Mouse (Mus musculus): ENCODE results near the gene Tatdn2. TPM values are rescaled to one million over a fixed set of nuclear protein-coding genes. Genes with fewer than 3 reads are reported as not detected.

Gene Tatdn2
- total RNA-seq (2015; ENCODE audit: low replicate concordance) = 14.3 and 17.7 TPM in 2 replicates
- total RNA-seq (2017; ENCODE audit: low replicate concordance) = 44.0 and 55.7 TPM in 2 replicates

GRCm38 (mm10) chr6:113696582-113697221 is at the start of gene Tatdn2:
Gene Tatdn2, plus strand, starts transcription at chr6:113697050.
- ATAC-seq (replicated peaks; ENCODE audit: low FRiP score, poor library complexity, severe bottlenecking) = peak; percentile 92

GRCm38 (mm10) chr6:113649346-113650196 is 47.3 kb upstream of the Tatdn2 start:
- no peak for ATAC-seq (replicated peaks; ENCODE audit: low FRiP score, poor library complexity, severe bottlenecking)

- ATAC-seq (replicated peaks; ENCODE audit: low FRiP score, poor library complexity, severe bottlenecking) = no peak
These were observed 46.6 kb upstream of the Tatdn2 start for GRCm38 (mm10) chr6:113650197-113650640.

DNA sequence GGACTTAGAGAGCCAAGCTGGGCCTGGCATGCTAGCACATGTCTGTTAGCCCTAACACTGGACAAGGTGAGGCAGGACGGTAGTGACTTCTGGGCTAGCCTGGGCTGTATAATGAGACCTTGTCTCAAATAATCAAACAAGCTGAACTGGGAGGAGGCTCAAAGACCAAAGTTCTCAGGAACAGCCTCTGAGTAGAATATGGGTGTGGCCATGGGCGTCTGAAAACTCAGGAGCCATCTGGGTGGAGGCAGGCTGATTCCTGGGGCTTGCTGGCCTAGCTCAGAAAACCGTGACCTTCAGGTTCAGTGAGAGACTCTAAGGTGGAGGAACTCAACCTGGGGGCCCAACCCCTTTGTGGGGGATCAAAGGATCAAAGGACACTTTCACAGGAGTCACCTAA is 45.2 kb upstream of the Tatdn2 start:
- peak; percentile 86 for ATAC-seq (replicated peaks; ENCODE audit: low FRiP score, poor library complexity, severe bottlenecking)

DNA sequence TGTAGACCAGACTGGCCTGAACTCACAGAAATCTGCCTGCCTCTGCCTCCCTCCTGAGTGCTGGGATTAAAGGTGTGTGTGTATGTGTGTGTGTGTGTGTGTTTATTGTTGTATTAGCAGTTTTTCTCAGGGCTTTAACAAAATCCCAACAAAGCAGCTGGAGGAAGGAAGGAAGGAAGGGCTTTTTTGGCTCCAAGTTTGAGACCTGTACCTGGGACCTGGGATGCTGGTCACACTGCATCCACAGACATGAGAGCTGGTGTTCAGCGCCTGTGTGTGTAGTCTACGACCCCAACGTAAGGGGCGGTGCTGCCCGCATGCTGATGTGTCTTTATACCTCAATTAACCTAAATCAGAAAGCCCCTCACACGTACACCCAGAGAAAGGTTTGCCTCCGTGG is 43.3 kb upstream of the Tatdn2 start:
- no peak for ATAC-seq (replicated peaks; ENCODE audit: low FRiP score, poor library complexity, severe bottlenecking)

DNA sequence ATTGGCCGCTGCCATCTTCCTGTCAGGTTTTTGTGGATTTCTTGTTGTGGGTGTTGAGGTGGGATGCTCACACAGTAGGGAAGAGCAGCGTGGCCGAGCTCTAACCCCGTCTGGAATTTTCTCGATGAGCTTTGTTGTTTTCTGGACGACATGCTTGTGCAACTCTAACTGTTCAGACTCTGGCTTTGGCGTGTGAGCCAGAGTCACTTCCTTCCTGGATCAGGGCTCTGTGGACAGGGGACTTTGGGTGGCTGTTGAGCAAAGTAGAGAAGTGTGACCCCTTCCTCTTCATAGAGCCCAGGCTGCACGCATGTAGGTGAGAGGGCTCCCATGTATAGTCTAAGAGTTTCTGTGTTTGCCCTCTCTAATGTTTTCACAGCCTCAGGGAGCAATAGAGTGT is 42.7 kb upstream of the Tatdn2 start:
- ATAC-seq (replicated peaks; ENCODE audit: low FRiP score, poor library complexity, severe bottlenecking) = no peak

DNA sequence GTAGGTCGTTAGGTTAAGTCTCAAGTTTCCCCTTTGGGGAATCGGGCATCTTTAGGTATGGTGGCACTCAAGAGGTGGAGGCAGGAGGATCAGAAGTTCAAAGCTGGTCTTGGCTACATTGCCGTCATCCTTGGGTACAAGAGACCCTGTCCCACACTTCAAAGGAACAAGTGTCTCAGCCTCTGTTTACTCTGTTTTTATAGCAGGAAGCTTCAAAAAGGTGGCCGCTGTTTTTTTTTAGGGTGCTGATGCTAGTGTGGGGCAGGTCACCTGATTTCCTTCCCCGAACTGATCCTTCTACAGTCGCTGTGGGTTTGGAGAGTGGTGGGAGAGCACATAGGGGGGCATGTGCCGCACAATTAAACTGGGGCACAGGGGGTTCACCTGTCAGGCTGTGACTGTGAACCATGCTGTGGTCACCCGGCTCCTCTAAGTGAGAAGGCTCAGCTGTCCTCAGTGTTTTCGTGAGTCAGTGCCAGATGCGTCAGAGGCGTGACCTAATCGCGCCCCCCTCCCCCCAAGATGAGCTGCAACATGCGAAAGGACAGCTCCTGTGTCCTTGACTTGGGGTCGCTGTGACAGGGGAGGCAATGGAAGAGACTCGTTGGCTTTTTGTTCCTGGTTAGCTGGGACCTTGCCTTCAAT is 42.0 kb upstream of the Tatdn2 start:
- ATAC-seq (replicated peaks; ENCODE audit: low FRiP score, poor library complexity, severe bottlenecking) = no peak

DNA sequence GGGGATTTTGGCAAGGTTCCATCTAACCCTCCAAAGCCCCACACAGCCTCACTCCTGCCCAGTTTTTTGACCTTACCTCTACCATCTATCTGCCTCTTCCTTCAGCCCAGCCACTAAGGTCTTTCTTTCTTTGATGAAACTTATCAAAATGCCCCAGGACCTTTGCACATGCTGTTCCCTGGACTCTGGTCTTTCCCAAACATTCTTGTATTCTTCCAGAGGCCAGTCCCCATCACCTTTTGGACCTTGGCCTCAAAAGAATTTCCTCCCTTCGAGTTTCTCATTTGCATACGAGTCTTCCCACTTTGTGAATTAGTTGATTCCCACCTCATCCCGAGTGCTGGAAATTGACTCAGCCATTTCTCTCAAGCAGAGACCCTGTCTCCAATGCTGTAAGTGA is 41.4 kb upstream of the Tatdn2 start:
- ATAC-seq (replicated peaks; ENCODE audit: low FRiP score, poor library complexity, severe bottlenecking) = no peak

DNA sequence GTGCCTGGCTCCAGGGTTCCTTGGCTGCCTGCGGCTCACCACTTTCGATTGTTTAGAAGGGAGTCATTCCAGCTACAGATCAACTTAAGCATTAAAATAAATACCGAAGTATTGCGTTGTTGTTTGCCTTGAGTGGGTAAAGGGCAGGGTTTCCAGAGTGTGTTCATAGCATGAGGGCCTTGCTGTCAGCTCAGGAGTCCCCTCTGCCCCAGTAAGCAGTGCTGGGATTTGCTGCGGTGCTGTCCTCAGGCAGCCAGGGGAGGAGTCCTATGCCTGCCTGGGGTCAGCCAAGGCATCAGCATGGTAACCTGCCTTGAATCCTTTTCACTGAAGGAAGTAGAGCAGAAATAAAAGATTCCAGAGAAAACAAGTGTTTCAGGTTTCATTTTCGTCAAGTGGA is 40.0 kb upstream of the Tatdn2 start:
- no peak for ATAC-seq (replicated peaks; ENCODE audit: low FRiP score, poor library complexity, severe bottlenecking)

DNA sequence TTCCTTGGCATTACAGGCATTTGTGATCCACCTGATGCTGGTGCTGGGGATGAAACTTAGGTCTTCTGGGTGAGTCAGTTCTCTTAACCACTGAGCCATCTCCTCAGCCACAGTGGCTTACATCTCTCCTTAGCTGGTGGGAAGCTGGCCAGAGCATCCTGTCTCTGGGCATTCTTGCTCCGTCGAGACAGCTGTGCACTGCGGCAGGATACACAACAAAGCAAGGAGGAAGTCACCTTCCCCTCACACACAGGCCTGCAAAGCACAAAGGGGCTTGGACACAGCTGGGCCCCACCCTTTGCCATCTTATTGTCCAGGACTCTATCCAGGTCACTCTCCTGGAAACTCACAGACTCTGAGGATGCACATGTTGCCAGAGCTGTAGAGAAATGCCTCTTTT is 38.6 kb upstream of the Tatdn2 start:
- ATAC-seq (replicated peaks; ENCODE audit: low FRiP score, poor library complexity, severe bottlenecking) = no peak

- ATAC-seq (replicated peaks; ENCODE audit: low FRiP score, poor library complexity, severe bottlenecking) = no peak
These were observed 37.0 kb upstream of the Tatdn2 start for GRCm38 (mm10) chr6:113659648-113660491.

DNA sequence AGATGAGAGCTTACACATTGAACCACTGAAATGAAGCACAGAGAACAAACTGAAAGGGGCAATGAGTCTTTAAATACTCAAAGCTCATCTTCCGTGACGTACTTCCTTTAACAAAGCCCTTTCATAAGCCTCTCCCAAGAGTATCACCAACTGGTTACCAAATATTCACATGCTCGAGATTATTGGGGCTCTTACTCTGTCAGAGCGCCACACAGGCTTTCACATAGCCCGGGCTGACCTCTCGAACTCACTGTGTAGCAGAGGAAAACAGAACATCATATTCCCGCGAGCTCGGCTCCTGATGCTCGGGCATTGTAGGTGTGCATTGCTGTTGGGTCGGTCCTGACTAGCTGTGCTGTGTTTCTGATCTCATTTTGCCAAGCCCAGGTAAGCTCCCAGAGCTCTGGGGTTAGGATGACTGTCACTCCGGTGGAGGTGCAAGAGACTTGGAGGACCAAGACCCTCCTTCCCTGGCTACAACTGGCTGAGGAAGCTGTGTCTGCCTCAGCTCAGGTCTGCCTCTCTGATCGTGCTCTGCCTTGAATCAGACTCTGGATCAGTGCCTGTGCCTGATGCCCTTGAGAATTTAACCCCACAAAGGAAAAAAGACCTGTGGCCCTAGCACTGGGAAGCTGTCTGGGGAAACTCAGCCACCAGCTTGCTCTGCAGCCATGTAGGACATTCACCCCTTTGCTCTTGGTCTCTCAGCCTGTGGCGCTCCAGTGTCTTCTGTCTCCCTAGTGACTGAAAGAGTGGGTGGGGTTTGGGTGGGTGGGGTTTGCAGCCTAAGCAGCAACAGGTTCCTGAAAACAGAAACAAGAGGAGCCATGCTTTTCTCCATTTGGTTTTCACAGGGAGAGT is 36.1 kb upstream of the Tatdn2 start:
- no peak for ATAC-seq (replicated peaks; ENCODE audit: low FRiP score, poor library complexity, severe bottlenecking)

- no peak for ATAC-seq (replicated peaks; ENCODE audit: low FRiP score, poor library complexity, severe bottlenecking)
These were observed 35.3 kb upstream of the Tatdn2 start for GRCm38 (mm10) chr6:113661353-113662241.

DNA sequence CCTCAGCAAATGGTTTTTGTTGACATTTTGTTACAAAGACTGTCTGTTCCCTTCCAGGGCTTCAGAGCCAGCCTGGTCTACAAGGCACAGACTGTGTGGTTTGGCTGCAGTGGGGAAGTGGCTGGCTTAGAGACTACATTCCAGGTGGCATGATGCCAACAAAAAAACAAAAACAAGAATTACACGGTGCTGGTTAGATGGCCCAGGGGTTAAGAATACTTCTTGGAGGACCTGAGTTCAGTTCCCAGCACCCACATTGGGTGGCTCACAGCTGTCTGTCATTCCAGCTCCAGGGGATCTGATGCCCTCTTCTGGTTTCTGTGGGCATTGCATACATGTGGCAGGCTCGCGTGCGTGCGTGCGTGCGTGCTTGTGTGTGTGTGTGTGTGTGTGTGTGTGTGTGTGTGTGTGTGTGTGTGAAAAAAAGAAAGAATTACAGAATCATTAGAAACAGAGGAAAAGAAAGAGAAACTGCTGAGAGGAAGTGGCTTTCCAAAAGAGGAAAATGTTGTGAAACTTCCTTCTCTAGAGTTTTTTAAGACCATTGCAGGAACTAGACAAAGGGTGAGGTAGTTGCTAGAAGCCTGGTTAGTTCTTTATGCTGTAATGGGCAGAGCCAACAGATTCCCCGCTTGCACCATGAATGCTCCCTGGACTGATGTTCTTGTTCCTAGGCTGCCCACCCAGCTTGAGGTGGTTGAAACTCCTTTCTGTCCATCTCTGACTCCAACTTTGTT is 33.7 kb upstream of the Tatdn2 start:
- ATAC-seq (replicated peaks; ENCODE audit: low FRiP score, poor library complexity, severe bottlenecking) = no peak

DNA sequence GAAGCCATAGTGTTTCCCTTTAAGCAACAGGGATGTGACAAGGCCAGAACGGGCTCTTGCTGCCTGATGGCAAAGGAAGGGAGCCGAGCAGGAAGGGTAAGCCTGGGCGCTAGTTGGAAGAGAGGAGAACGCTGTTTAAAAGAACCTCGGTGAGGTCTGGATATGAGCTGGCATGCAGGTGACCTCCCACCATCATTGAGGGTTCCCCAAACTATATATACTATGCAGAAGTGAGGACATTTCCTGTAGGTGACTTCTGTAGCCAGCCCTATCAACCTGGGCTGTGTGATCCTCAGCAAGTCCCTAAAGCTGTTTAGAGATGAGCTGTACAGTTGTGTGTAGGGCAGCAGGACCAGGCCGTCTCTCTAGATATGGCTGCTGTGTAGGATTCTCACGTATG is 32.5 kb upstream of the Tatdn2 start:
- ATAC-seq (replicated peaks; ENCODE audit: low FRiP score, poor library complexity, severe bottlenecking) = no peak

DNA sequence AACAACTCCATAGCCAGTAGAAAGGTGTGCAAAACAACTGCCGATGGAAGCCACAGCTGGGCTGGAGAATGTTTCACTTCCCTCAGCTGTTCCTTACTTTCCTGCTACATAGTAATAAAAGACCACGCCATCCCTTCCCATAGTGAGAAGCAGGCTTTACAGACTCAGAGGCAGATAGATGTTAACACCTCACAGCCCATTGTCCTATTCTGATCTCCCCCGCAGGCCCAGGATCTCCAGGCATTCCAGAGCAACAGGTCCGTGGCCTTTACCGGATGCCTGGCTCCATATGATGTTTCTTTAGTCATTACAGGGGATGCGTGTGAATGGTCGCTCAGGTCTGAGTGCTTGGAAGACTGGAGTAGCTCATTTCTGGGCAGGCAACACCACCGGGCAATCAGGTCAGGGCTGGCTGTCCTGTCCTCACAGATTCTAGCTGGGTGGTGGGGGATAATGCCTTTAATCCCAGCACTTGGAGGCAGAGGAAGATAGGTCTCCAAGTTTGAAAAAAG is 29.2 kb upstream of the Tatdn2 start:
- no peak for ATAC-seq (replicated peaks; ENCODE audit: low FRiP score, poor library complexity, severe bottlenecking)

Measured in erythroid progenitor cell, adult 5-6 weeks (primary cell).